Mouse (Mus musculus) heart, embryonic 11.5 days (tissue): Measurements from ENCODE around the gene Sowaha. TPM values are rescaled to one million over a fixed set of nuclear protein-coding genes. Genes with fewer than 3 reads are reported as not detected.

Source experiments
- ATAC-seq: fragments of 200-750 bp; cut with Nextera tagmentation; replicated peaks from 2 replicates; pipeline ENCODE4 v1.8.0; 2017; ENCODE audit warnings: moderate library complexity; ENCODE audit not compliant: insufficient number of reproducible peaks, low FRiP score, low TSS enrichment
- H3K27ac ChIP-seq: fragments of 300-500 bp; sonication (generic); 2 replicates; pipeline ENCODE4 v1.5.1; 2014; ENCODE audit warnings: mild to moderate bottlenecking, low read depth, low read length
- H3K27me3 ChIP-seq: fragments of 300-500 bp; sonication (generic); 2 replicates; pipeline ENCODE4 v1.6.1; 2014; ENCODE audit warnings: mild to moderate bottlenecking, low read length, mixed read lengths; ENCODE audit not compliant: control insufficient read depth, insufficient read depth
- H3K36me3 ChIP-seq: fragments of 300-500 bp; sonication (generic); 2 replicates; pipeline ENCODE4 v1.6.1; 2014; ENCODE audit warnings: mild to moderate bottlenecking, low read length, moderate library complexity, mixed read lengths; ENCODE audit not compliant: control insufficient read depth, insufficient read depth
- H3K4me1 ChIP-seq: fragments of 300-500 bp; sonication (generic); 2 replicates; pipeline ENCODE4 v1.6.1; 2014; ENCODE audit warnings: low read length; ENCODE audit not compliant: control insufficient read depth, insufficient read depth
- H3K4me2 ChIP-seq: fragments of 300-500 bp; sonication (generic); 2 replicates; pipeline ENCODE4 v1.6.1; 2014; ENCODE audit warnings: mild to moderate bottlenecking, moderate library complexity
- H3K4me3 ChIP-seq: fragments of 300-500 bp; sonication (generic); 2 replicates; pipeline ENCODE4 v1.5.1; 2014; ENCODE audit warnings: low read depth, low read length
- H3K9ac ChIP-seq: fragments of 300-500 bp; sonication (generic); 2 replicates; pipeline ENCODE4 v1.6.1; 2014; ENCODE audit warnings: mild to moderate bottlenecking, low read depth, low read length, moderate library complexity
- H3K9me3 ChIP-seq: fragments of 300-500 bp; sonication (generic); replicated peaks from 2 replicates; pipeline ENCODE4 v1.6.1; 2016; ENCODE audit warnings: low read length; ENCODE audit not compliant: control insufficient read depth
- WGBS: fragments of 180-500 bp; shearing (Covaris S2); extraction: QIAGEN DNeasy Blood & Tissue Kit; methylation state at CpG from one replicate; pipeline ENCODE4 v1.1.7; 2014; ENCODE audit not compliant: insufficient replicate concordance; 5-methylcytosine and 5-hydroxymethylcytosine counted together
- polyA plus RNA-seq: library from polyadenylated mRNA; unstranded; fragments of >200 nt; fragmentation: Nextera tagmentation; extraction: Ambion mirVana; gene quantifications from 2 replicates; pipeline ENCODE4 v1.2.1, GENCODE M21; 2014

Sowaha gene
- polyA plus RNA-seq, 1 experiment from 2014 or later: 0.73 TPM

DNA sequence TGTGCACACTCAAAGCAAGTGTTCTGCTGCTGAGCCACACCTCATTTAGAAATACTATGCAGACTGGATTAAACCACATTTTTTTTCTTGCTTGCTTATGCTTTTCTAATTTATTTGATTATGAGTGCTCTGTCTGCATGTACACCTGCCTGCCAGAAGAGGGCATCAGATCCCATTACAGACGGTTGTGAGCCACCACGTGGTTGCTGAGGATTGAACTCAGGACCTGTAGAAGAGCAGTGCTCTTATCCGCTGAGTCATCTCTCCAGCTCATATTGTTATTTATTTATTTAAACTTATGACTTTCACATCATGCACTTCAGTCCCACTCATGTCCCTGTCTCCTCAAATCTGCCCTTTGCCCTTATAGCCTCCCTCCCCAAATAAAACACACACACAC is 5.6 kb upstream of the Sowaha start:
- no peak overlapping the region for H3K9ac ChIP-seq
- no peak overlapping the region for H3K4me3 ChIP-seq
- peaks cover 16% of the 10 kb centered on the region for H3K27me3 ChIP-seq
- no peak for ATAC-seq
- peaks cover 9% of the 10 kb centered on the region for H3K4me1 ChIP-seq
- H3K27ac ChIP-seq: no peak overlapping the region
- no peak overlapping the region for H3K4me2 ChIP-seq
- H3K36me3 ChIP-seq: no peaks in the 10 kb centered on the region
- WGBS: 39% methylated on average over 3 of the region's 3 CpGs
- no peaks in the 10 kb centered on the region for H3K9me3 ChIP-seq

DNA sequence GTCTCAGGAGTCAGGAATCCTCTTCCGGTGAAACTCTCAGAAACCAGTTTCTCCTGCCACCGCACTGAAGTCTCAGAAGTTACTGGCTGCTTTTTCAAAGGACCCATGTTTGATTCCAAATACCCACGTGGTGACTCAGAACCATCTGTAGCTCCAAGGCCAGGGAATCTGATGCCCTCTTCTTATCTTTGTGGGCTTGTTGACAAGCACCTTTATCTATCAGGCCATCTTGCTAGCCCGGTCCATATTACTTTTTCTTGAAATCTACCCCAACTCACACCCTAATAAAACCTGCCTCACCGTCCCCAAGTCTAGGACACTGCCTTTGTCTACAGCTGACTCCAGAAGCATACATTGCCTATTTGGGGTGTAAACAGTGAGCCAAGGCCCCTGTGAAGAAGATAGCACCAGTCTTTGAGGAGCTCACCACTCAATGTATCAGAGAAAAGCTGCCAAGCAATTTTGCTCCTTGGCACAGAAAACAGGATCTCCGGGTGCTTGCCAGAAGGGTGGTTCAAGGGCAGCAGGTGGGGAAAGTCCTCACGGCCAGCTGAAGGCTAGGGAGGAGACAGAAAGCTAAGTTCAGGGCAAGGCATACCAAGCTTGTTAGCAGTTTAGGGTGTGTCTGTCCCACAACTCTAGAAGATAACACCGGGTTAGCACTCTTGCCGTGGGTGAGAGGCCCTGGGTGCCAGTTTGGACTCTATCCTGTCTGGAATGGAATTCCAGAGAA is 3.3 kb upstream of the Sowaha start:
- Histone ChIP-seq H3K36me3 (no peaks in the 10 kb centered on the region), H3K4me2 (no peak overlapping the region), H3K9ac (no peak overlapping the region), H3K9me3 (no peaks in the 10 kb centered on the region), H3K4me3 (no peak overlapping the region), H3K27ac (0 out of 2 replicates have a peak overlapping the region, but pooled peaks have one; percentile 1), H3K4me1 (peaks cover 22% of the 10 kb centered on the region), H3K27me3 (peaks cover 38% of the 10 kb centered on the region)
- no peak for ATAC-seq
- 52% methylated on average over 9 of the region's 9 CpGs for WGBS

DNA sequence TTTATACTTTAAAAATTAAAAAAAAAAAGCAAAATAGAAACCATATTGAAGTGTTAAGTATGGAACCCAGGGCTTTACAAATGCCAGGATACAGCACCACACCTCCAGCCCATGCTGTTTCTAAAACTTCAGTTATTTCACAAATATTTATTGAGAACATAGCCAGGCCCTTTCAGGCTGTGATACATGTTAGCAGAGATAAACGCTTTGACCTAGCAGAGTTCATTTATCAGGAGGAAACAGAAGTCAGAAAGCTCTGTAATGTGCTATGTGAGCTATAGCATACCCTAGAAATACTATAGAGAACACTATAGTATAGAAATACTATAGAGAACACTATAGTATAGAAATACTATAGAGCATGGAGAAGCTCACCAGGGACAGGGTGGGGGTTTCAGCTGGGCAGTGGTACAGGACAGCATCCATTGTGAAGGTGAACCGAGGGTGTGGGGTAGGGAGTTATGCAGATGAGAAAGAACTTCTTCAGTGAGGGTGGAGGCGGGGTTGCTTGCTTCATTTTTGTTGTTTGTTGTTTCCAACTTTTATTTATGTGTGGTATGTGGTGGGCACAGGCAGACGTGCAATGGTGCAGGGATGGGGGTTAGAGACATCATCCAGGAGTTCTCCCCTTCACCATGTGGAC is 1.1 kb upstream of the Sowaha start:
- H3K9me3 ChIP-seq: no peaks in the 10 kb centered on the region
- peaks cover 13% of the 10 kb centered on the region for H3K4me1 ChIP-seq
- 61% methylated on average over 4 of the region's 4 CpGs for WGBS
- H3K4me3 ChIP-seq: no peak overlapping the region
- ATAC-seq: no peak
- peaks cover 41% of the 10 kb centered on the region for H3K27me3 ChIP-seq
- H3K9ac ChIP-seq: no peak overlapping the region
- H3K4me2 ChIP-seq: no peak overlapping the region
- 0 out of 2 replicates have a peak overlapping the region, but pooled peaks have one; percentile 0 for H3K27ac ChIP-seq
- no peaks in the 10 kb centered on the region for H3K36me3 ChIP-seq

DNA sequence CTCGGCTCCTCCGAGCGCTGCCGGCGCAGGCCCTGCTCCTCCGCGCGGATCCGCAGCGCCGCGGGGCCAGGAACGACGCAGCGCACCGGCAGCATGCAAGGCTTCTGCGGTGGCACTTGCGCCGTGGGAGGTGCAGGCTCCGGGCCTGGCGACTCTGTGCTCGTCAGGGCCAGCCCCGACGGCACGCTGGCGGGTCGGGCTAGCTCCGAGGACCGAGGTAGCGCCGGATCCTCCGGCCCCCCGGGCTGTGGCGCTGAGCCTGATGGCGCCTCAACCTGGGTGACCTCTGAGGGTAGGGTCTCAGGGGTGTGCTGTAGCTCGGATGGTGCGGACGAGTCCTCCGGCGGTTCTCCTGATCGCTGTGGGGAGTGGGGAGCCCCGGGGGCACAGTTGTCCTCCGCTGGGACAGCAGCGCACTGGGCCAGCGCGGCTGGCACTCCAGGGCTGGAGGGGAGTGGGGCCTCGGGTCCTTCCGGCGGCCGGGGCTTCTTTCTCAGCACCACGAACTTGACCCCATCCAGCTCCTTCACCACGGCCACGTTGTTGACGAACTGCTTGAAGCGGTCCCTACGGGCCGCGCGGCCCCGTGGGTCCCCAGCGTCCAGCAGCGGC is 797 bp downstream of the Sowaha start:
- peaks cover 55% of the 10 kb centered on the region for H3K27me3 ChIP-seq
- H3K9ac ChIP-seq: peak overlapping the region; percentile 52
- H3K4me2 ChIP-seq: peak overlapping the region; percentile 93
- no peak overlapping the region for H3K27ac ChIP-seq
- H3K4me3 ChIP-seq: peak overlapping the region; percentile 57
- no peaks in the 10 kb centered on the region for H3K9me3 ChIP-seq
- ATAC-seq: no peak
- WGBS: under 1% methylated on average over 50 of the region's 62 CpGs
- H3K36me3 ChIP-seq: no peaks in the 10 kb centered on the region
- H3K4me1 ChIP-seq: peaks cover 13% of the 10 kb centered on the region

DNA sequence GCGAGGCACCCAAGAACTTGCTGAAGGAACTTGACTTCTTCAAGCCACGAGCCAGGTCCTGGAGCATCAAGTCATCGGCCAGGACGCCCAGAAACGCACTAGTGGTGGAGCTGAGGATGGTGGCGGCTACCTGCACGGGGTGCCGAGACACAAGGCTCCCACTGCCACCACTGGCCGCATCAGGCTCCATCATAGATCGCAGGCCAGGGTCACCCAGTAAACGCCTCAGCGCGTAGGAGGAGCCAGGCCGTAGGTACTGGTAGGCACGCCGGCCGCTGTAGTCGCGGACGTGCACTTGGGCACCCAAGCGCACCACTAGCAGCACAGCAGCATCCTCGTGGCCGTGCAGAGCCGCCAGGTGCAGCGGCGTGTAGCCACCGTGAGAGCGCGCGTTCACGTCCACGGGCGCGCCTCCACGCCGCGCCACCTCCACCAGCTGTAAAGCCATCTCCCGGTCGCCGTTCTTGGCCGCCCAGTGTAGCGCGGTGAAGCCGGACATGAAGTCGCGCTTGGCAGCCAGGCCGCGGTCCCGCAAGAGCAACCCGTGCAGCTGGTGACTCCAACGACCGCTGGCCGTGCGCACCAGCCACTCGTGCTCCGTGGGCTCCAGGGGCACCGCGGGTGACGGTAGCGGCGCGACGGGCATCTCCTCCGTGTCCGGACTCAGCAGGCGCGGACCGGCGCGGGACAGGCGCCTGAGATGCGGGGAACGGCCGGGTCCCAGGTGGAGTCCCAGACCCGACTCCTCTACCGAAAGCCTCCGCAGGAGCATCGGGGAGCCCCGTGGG is 1.5 kb downstream of the Sowaha start:
- H3K4me2 ChIP-seq: peak overlapping the region; percentile 93
- H3K27me3 ChIP-seq: peaks cover 62% of the 10 kb centered on the region
- H3K4me3 ChIP-seq: peak overlapping the region; percentile 57
- no peak overlapping the region for H3K27ac ChIP-seq
- no peak for ATAC-seq
- H3K9me3 ChIP-seq: no peaks in the 10 kb centered on the region
- H3K4me1 ChIP-seq: peaks cover 13% of the 10 kb centered on the region
- peak overlapping the region; percentile 31 for H3K9ac ChIP-seq
- WGBS: 5% methylated on average over 72 of the region's 79 CpGs
- no peaks in the 10 kb centered on the region for H3K36me3 ChIP-seq

DNA sequence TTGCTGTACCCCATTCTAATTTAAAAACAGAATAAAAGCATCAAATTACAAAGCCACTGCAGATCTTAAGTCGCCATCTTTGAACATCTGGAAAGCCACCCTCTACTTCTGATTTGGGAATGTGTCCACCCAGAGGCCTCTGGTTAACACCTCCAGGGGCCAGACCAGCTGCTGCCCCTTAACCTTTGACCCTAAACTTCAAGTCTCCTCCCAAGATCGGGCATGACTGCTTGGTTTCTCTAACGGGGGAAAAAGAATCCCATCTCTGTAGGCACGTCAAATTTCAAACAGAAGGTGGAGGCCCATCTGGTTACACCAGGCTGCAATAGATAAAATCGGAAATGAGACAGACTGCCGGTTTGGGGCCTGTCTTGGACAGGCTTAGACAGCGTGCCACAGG is 2.2 kb downstream of the Sowaha start:
- ATAC-seq: no peak
- no peak overlapping the region for H3K4me3 ChIP-seq
- no peaks in the 10 kb centered on the region for H3K9me3 ChIP-seq
- H3K27me3 ChIP-seq: peaks cover 66% of the 10 kb centered on the region
- H3K4me2 ChIP-seq: no peak overlapping the region
- no peak overlapping the region for H3K27ac ChIP-seq
- H3K36me3 ChIP-seq: no peaks in the 10 kb centered on the region
- H3K4me1 ChIP-seq: peaks cover 13% of the 10 kb centered on the region
- H3K9ac ChIP-seq: no peak overlapping the region
- 38% methylated on average over 7 of the region's 7 CpGs for WGBS

DNA sequence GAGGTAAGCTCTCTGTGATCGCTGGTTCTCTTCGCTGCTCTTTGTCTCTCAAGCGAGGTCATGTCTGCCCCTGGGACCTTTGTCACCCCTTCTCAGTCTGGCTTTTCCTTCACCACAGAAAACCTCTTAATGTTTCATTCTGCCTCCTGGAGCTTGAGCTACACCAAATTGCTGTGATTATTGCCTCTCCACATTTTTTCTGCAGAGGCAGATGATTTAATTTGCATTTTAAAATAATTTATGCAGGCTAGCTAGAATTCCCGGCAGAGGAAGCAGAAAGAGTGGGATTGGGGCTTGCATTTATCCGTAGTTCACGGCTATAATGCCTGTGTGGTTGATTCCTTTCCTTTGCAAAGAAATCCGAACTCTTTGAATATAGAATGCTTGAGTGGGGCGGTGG is 4.5 kb downstream of the Sowaha start:
- H3K4me1 ChIP-seq: peaks cover 15% of the 10 kb centered on the region
- peaks cover 68% of the 10 kb centered on the region for H3K27me3 ChIP-seq
- no peaks in the 10 kb centered on the region for H3K9me3 ChIP-seq
- no peak overlapping the region for H3K4me3 ChIP-seq
- H3K9ac ChIP-seq: no peak overlapping the region
- H3K4me2 ChIP-seq: no peak overlapping the region
- 35% methylated on average over 8 of the region's 8 CpGs for WGBS
- no peak overlapping the region for H3K27ac ChIP-seq
- no peak for ATAC-seq
- H3K36me3 ChIP-seq: no peaks in the 10 kb centered on the region

DNA sequence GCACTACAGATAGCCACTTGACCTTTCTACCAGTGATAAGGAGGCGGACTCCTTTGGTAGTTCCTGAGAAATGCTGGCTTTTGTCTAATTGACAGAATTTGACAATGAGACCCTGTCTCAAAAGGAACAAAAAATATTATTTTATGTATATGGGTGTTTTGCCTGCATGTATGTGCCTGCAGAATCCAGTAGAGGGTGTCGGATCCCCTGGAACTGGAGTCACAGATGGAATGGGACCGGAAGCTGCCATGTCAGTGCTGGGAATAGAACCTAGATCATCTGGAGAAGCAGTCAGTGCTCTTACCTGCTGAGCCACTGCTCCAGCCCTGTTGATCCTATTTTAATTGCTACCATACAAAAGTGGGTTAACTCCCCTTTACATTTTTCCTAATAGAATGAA is 7.4 kb downstream of the Sowaha start:
- no peak overlapping the region for H3K4me3 ChIP-seq
- H3K27ac ChIP-seq: no peak overlapping the region
- ATAC-seq: no peak
- peaks cover 45% of the 10 kb centered on the region for H3K27me3 ChIP-seq
- 71% methylated on average over 3 of the region's 3 CpGs for WGBS
- H3K4me1 ChIP-seq: 0 out of 2 replicates have a peak, but pooled peaks cover 7% of the 10 kb centered on the region
- H3K9ac ChIP-seq: no peak overlapping the region
- no peak overlapping the region for H3K4me2 ChIP-seq
- H3K36me3 ChIP-seq: no peaks in the 10 kb centered on the region
- H3K9me3 ChIP-seq: no peaks in the 10 kb centered on the region
